Mouse (Mus musculus): Measurements from ENCODE around the gene Trim23. TPM values are rescaled to one million over a fixed set of nuclear protein-coding genes. Genes with fewer than 3 reads are reported as not detected.

The Trim23 gene
- 10 to 100 TPM; 23.6 to 26.2 TPM for total RNA-seq (2021)
- long read RNA-seq, experiment 1, transcript Trim23-201 (11 exons, 3,416 nt): major isoform, 21 of 22 reads
- long read RNA-seq, experiment 1, partial matches to known transcripts: 1 of 22 reads
- long read RNA-seq, experiment 1, other reads (novel, unspliced or antisense): 0 of 22 reads
- long read RNA-seq, experiment 2, transcript Trim23-201 (11 exons, 3,416 nt): major isoform, 14 of 18 reads
- long read RNA-seq, experiment 2, partial matches to known transcripts: 0 of 18 reads
- long read RNA-seq, experiment 2, other reads (novel, unspliced or antisense): 4 of 18 reads

DNA sequence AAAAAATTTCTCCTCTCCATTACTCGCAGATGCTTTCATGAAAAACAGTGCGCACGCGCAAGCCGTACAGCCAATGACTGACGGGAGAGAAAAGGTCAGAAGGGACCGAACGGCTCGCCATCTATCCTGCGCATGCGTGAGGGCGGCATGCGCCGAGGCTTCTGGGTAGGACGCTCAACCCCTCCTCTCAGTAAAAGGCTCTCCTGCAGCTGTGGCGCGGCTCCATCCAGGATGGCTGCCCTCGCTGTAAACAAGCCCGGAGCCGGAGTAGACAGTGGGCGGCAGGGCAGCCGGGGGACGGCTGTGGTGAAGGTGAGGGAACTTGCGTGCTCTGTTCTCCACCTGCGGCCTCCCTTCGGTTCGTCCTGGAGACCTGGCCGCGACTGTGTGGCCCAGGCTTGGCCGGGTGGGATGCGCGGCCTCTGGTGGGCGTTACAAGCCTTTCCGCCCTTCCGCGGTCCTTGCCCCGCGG is at the start of gene Trim23:
TSS of gene Trim23 (plus strand) at position 148 of the 472 bp plus-strand sequence.
- intact Hi-C loops (cut with DNase I): loop anchor here (5.0 kb wide), 1 partner anchor 49 kb away; the partner anchor contains the start of genes Cenpk and Ppwd1
- Histone ChIP-seq H3K4me3 (peak within 1 kb of the TSS; percentile 85), H3K27ac (peak within 1 kb of the TSS; percentile 92)
- peak; percentile 99 for DNase-seq
- TF ChIP-seq CTCF (IDR thresholded peaks at IDR 0.05): peak; percentile 43

- Histone ChIP-seq H3K27ac (no peak overlapping the region), H3K4me3 (no peak overlapping the region)
- intact Hi-C loops (cut with DNase I): no loop called here
- TF ChIP-seq CTCF (IDR thresholded peaks at IDR 0.05): no peak
- DNase-seq: no peak
These were observed 46.0 kb upstream of the Trim23 start for GRCm38 (mm10) chr13:104132561-104132960.

- H3K4me3 ChIP-seq: no peak overlapping the region
- intact Hi-C loops (cut with DNase I): no loop called here
- TF ChIP-seq CTCF (IDR thresholded peaks at IDR 0.05): no peak
- no peak for DNase-seq
- H3K27ac ChIP-seq: no peak overlapping the region
These were observed 44.0 kb upstream of the Trim23 start for GRCm38 (mm10) chr13:104134510-104135085.

- intact Hi-C loops (cut with DNase I): no loop called here
- Histone ChIP-seq H3K27ac (peak overlapping the region; percentile 60), H3K4me3 (peak overlapping the region; percentile 66)
- peak; percentile 75 for DNase-seq
- TF ChIP-seq CTCF (IDR thresholded peaks at IDR 0.05): peak; percentile 84
These were observed 39.0 kb upstream of the Trim23 start for GRCm38 (mm10) chr13:104139369-104140209.

DNA sequence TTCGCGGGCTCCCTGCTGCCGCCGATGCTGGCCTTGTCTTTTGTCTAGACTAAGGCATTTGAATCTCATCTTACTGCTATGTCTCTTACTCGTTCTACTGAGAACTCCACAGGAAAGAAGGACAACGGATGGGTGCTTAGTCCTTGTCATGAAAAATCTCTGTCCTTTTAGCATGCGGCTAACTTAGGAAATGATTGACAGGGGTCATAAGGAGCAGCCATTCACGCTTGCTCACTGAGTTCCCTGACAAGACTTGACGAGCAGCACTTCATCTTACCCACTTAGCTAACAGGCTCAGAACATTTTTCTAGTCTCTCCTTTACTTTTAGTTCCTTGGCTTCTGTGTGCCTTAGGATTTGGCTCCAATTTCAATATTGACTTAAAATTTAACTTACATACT is 33.7 kb upstream of the Trim23 start:
- no peak for TF ChIP-seq CTCF (IDR thresholded peaks at IDR 0.05)
- H3K27ac ChIP-seq: no peak overlapping the region
- no peak overlapping the region for H3K4me3 ChIP-seq
- intact Hi-C loops (cut with DNase I): no loop called here
- DNase-seq: no peak

DNA sequence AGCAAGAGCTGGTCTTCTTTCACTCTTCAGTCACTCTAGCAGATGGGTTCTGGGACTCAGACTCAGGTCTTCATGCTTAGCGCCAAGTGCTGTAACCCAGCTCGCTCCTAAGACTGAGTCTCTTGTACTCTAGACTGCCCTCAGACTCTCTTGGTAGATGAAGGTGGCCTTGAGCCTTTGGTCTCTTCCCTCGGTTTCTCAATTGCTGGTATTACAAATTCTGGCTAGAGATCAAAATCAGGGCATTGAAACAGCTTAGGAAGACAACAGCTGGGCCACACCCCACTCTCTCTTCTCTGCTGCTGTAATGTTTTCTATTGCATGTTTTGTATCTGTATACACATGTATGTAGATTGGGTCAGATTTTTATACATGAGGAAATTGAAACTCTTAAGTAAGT is 33.0 kb upstream of the Trim23 start:
- intact Hi-C loops (cut with DNase I): no loop called here
- no peak for DNase-seq
- Histone ChIP-seq H3K4me3 (no peak overlapping the region), H3K27ac (no peak overlapping the region)
- TF ChIP-seq CTCF (IDR thresholded peaks at IDR 0.05): no peak

DNA sequence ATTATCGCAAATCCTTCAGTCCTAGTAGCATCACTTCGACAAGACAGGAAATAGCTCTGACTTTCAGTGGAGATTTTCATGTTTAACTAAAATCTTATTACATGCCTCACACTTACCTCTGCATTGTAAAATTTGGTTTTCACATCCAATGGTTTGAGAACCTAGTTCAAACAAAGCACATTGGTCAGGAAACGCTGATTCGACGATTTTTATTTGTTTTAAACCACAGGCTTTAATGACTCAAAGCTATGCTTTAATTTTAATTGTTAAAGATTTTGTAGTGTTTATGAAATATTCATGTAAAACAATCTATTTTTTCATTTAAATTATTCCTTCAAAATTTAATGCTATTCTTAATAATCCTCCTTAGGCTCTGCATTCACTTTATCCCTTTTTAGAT is 24.4 kb upstream of the Trim23 start:
- no peak for TF ChIP-seq CTCF (IDR thresholded peaks at IDR 0.05)
- Histone ChIP-seq H3K27ac (no peak overlapping the region), H3K4me3 (no peak overlapping the region)
- DNase-seq: no peak
- intact Hi-C loops (cut with DNase I): no loop called here

DNA sequence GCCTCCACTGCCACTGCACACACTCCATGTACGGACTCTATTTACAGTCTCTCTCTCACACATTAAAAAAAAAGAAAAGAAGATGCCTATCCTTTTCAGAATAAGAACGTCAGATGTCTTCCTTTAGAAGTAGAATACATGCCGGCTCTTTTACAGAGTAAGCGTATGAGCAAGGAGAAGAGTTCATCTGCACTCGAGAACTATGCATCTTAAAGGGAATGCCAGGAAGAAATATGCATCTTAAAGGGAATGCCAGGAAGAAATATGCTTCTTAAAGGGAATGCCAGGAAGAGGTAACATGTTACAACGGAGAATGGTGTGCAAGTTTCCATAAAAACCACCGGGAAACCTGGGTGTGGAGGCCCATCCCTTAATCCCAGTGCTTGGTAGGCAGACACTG is 23.5 kb upstream of the Trim23 start:
- no peak overlapping the region for H3K27ac ChIP-seq
- no peak overlapping the region for H3K4me3 ChIP-seq
- no peak for DNase-seq
- intact Hi-C loops (cut with DNase I): no loop called here
- TF ChIP-seq CTCF (IDR thresholded peaks at IDR 0.05): no peak

DNA sequence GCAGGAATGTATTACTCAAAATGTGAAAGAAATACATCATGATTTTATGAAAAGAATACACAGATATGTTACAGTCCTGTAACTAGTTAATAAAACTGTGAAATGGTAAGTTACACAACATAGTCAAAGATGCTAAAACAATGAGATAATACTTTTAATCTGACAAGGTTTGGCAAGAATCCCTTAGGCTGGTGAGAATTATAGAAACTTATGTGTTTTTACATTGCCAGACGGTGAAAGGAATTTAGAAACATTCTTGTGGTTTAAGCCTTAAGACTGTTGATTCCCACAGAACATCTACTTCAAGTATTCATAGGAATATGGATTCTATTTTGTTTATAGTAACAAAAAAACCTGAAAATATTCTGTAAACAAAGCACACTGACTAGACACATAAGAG is 22.9 kb upstream of the Trim23 start:
- Histone ChIP-seq H3K4me3 (no peak overlapping the region), H3K27ac (no peak overlapping the region)
- intact Hi-C loops (cut with DNase I): no loop called here
- no peak for TF ChIP-seq CTCF (IDR thresholded peaks at IDR 0.05)
- no peak for DNase-seq

GRCm38 (mm10) chr13:104171711-104172110 is 6.9 kb upstream of the Trim23 start:
- intact Hi-C loops (cut with DNase I): no loop called here
- DNase-seq: no peak
- TF ChIP-seq CTCF (IDR thresholded peaks at IDR 0.05): no peak

DNA sequence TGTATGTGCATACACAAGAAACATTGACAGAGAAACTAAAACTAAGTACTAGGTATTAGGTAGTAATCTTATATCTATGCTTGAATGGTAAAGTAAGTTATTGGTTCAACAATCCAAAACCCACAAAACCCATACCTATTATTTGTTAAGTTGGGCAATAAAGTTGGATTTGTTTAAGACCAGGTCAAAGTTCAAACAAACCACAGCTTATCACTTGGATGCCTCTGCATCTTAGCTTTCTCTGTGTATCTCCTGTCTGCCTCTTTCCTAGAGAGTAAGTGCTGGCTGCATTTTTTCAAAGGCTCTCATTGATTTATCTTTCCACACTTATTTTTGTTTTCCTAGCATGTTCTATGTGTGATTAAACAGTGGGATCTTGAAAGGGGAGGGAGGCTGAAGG is 6.1 kb upstream of the Trim23 start:
- no peak for TF ChIP-seq CTCF (IDR thresholded peaks at IDR 0.05)
- no peak for DNase-seq
- Histone ChIP-seq H3K4me3 (no peak overlapping the region), H3K27ac (no peak overlapping the region)
- intact Hi-C loops (cut with DNase I): no loop called here

More at GRCm38 (mm10) chr13:104171711-104172110, 6.9 kb upstream of the Trim23 start:
- Histone ChIP-seq H3K27ac (no peak overlapping the region), H3K4me3 (no peak overlapping the region)

DNA sequence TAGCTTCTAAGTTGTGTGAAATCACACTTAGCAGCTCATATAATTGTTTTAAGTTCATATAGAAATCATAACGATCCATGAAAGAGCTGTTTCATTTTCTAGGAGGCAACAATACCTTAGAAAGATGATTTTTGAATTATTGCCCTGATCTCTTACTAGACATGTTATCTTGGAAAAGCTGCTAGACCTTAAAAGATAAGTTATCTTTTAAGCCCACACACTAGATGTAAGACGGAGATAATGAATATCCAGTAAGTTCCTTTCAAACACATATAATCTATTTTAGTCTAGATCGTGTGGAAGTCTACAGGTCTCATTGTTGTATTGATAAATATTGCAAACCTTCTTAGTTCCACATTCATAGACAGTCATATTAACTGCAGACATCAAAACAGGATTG is 1.7 kb upstream of the Trim23 start:
- intact Hi-C loops (cut with DNase I): loop anchor here (5.0 kb wide), 1 partner anchor 50 kb away; the partner anchor contains the start of genes Cenpk and Ppwd1
- Histone ChIP-seq H3K27ac (peak overlapping the region; percentile 92; the same call in 1 of the 2 replicates), H3K4me3 (peak overlapping the region; percentile 85)
- no peak for TF ChIP-seq CTCF (IDR thresholded peaks at IDR 0.05)
- no peak for DNase-seq
